Mouse (Mus musculus): ENCODE measurements around the gene Olfr1443. TPM values are rescaled to one million over a fixed set of nuclear protein-coding genes. Genes with fewer than 3 reads are reported as not detected.

Gene Olfr1443
- polyA plus RNA-seq, 1 experiment from 2014 or later: not detected

DNA sequence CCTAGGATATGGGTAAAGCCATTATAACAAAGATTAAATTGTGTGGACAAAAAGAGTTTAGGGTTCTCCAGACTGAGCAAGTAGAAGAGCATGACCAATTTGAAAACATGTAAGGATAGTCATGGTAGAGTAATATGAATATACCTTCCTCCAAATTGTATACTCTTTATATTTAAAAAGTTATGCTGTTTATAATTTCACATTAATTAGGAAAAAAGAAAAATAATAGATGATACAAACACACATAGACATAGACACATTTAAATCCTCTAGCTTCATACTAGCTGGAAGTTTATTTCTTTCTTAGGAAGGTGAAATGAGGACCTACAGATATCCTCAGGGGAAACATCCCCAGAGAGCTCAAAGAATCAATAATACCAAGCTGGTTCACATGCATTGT, 7.8 kb upstream of the Olfr1443 start, which contains the start of gene Olfr1442:
Gene Olfr1442 (plus strand): TSS at position 301 of the 400 bp plus-strand sequence.
- H3K4me1 ChIP-seq (ENCODE audit: control insufficient read depth, insufficient read depth, low read length): no peaks in the 10 kb centered on the region
- H3K36me3 ChIP-seq (ENCODE audit: control insufficient read depth, insufficient read depth, low read length): no peaks in the 10 kb centered on the region
- no peaks in the 10 kb centered on the region for H3K9me3 ChIP-seq (ENCODE audit: control insufficient read depth, low read length)
- no peaks in the 10 kb centered on the region for H3K27me3 ChIP-seq (ENCODE audit: control insufficient read depth, insufficient read depth, low read length)
- no peak within 1 kb of the TSS for H3K27ac ChIP-seq (replicated peaks; ENCODE audit: low read depth, low read length)
- no peak within 1 kb of the TSS for H3K4me3 ChIP-seq (ENCODE audit: low read depth, low read length)
- ATAC-seq (ENCODE audit: insufficient number of reproducible peaks, low FRiP score, low TSS enrichment, low read depth): no peak
- no peak within 1 kb of the TSS for H3K4me2 ChIP-seq (ENCODE audit: low read depth, severe bottlenecking)
- DNase-seq (ENCODE audit: low spot score): no peak
- H3K9ac ChIP-seq (ENCODE audit: low read length): no peak within 1 kb of the TSS

DNA sequence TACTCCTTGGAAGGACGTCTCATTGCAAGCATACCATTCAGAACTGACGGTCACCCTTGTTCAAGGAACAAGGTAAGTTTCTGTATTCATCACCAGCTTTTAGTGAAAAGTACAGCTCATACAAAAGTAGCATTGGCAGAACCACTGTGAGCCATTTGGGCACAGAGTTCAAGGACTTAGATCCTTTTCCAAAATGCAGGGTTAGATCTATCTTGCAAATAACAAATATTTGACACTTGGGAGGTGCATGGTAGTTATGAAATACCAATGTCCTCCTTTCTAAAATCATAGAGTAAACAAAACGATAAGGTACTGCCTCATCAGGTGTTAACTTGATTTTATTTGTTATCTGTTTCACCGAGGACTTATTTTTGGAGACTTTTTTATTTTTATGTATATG, 6.9 kb upstream of the Olfr1443 start:
- no peak overlapping the region for H3K4me3 ChIP-seq (ENCODE audit: low read depth, low read length)
- no peaks in the 10 kb centered on the region for H3K27me3 ChIP-seq (ENCODE audit: control insufficient read depth, insufficient read depth, low read length)
- DNase-seq (ENCODE audit: low spot score) (no peak), ATAC-seq (ENCODE audit: insufficient number of reproducible peaks, low FRiP score, low TSS enrichment, low read depth) (no peak)
- no peaks in the 10 kb centered on the region for H3K9me3 ChIP-seq (ENCODE audit: control insufficient read depth, low read length)
- H3K4me1 ChIP-seq (ENCODE audit: control insufficient read depth, insufficient read depth, low read length): no peaks in the 10 kb centered on the region
- WGBS: 81% methylated on average over 4 of the region's 4 CpGs
- no peak overlapping the region for H3K4me2 ChIP-seq (ENCODE audit: low read depth, severe bottlenecking)
- no peak overlapping the region for H3K9ac ChIP-seq (ENCODE audit: low read length)
- H3K27ac ChIP-seq (replicated peaks; ENCODE audit: low read depth, low read length): no peak overlapping the region
- H3K36me3 ChIP-seq (ENCODE audit: control insufficient read depth, insufficient read depth, low read length): no peaks in the 10 kb centered on the region

DNA sequence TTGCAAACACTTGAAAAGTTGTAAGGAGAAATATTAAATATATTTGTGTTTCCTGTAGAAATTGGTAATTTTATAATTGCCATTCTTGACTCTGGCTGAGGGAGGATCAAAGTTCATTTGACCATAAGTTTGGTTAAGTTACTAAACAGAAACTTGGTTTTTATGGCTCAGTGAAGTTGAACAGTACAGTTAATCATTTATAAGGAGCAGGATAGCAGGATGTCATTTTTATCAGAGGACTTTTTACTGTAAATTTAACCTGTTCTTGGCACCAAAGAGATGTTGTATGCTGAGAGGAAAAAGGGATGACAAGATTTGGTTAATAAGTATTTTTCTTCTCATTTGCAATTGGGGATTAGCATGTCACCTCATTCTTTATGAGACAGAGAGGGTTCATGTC, 6.7 kb downstream of the Olfr1443 start:
- Histone ChIP-seq H3K4me2 (ENCODE audit: low read depth, severe bottlenecking) (no peak overlapping the region), H3K27ac (replicated peaks; ENCODE audit: low read depth, low read length) (no peak overlapping the region), H3K4me1 (ENCODE audit: control insufficient read depth, insufficient read depth, low read length) (no peaks in the 10 kb centered on the region), H3K4me3 (ENCODE audit: low read depth, low read length) (no peak overlapping the region), H3K36me3 (ENCODE audit: control insufficient read depth, insufficient read depth, low read length) (no peaks in the 10 kb centered on the region), H3K27me3 (ENCODE audit: control insufficient read depth, insufficient read depth, low read length) (no peaks in the 10 kb centered on the region), H3K9me3 (ENCODE audit: control insufficient read depth, low read length) (no peaks in the 10 kb centered on the region), H3K9ac (ENCODE audit: low read length) (no peak overlapping the region)
- DNase-seq (ENCODE audit: low spot score): no peak
- no peak for ATAC-seq (ENCODE audit: insufficient number of reproducible peaks, low FRiP score, low TSS enrichment, low read depth)

DNA sequence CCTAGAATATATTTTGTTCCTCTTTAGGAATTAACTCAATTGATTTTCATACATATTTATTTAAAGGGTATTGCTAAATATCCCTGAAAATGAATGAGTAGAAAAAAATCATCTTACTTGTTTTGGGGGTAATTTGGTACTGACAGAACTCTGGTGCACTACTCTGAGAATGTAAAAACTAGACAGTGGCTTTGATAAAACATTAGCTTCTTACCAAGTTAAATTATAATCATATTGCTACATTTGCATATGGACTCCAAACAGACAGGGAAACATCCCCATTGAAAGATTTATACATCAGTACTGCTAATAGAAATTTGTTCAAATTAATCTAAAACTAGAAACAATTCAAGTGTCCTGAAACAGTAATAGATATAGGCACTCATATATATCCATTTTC, 7.3 kb downstream of the Olfr1443 start:
- DNase-seq (ENCODE audit: low spot score): no peak
- no peaks in the 10 kb centered on the region for H3K4me1 ChIP-seq (ENCODE audit: control insufficient read depth, insufficient read depth, low read length)
- H3K9me3 ChIP-seq (ENCODE audit: control insufficient read depth, low read length): no peaks in the 10 kb centered on the region
- no peak for ATAC-seq (ENCODE audit: insufficient number of reproducible peaks, low FRiP score, low TSS enrichment, low read depth)
- H3K4me3 ChIP-seq (ENCODE audit: low read depth, low read length): no peak overlapping the region
- H3K36me3 ChIP-seq (ENCODE audit: control insufficient read depth, insufficient read depth, low read length): no peaks in the 10 kb centered on the region
- H3K27ac ChIP-seq (replicated peaks; ENCODE audit: low read depth, low read length): no peak overlapping the region
- no peak overlapping the region for H3K4me2 ChIP-seq (ENCODE audit: low read depth, severe bottlenecking)
- no peaks in the 10 kb centered on the region for H3K27me3 ChIP-seq (ENCODE audit: control insufficient read depth, insufficient read depth, low read length)
- H3K9ac ChIP-seq (ENCODE audit: low read length): no peak overlapping the region

DNA sequence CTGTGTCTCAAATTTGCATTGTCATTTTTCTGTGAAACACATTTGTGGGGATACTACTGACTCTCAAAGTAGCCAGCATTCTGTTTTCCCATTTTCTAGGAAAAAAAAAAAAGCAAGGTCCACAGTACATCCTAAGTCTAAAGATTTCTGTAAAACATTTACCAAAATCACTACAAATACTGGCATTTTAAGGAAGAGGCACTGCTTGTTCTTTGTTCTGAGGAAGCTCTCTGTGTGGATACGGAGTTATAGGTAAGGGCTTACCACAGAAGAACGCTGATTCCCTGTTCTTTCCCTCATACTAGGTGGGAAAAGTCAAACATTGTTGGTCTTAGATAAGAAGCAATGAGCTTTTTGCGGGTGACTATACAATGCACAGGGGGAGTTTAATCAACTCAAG, 17.7 kb downstream of the Olfr1443 start, which contains the start of gene Keg1:
Gene Keg1 (plus strand): TSS at position 197 of the 400 bp plus-strand sequence.
- ATAC-seq (ENCODE audit: insufficient number of reproducible peaks, low FRiP score, low TSS enrichment, low read depth) (no peak), DNase-seq (ENCODE audit: low spot score) (no peak)
- Histone ChIP-seq H3K27me3 (ENCODE audit: control insufficient read depth, insufficient read depth, low read length) (no peaks in the 10 kb centered on the region), H3K4me1 (ENCODE audit: control insufficient read depth, insufficient read depth, low read length) (no peaks in the 10 kb centered on the region), H3K9ac (ENCODE audit: low read length) (no peak within 1 kb of the TSS), H3K27ac (replicated peaks; ENCODE audit: low read depth, low read length) (no peak within 1 kb of the TSS), H3K4me3 (ENCODE audit: low read depth, low read length) (no peak within 1 kb of the TSS), H3K36me3 (ENCODE audit: control insufficient read depth, insufficient read depth, low read length) (no peaks in the 10 kb centered on the region), H3K4me2 (ENCODE audit: low read depth, severe bottlenecking) (no peak within 1 kb of the TSS), H3K9me3 (ENCODE audit: control insufficient read depth, low read length) (no peaks in the 10 kb centered on the region)
- 79% methylated on average over 3 of the region's 3 CpGs for WGBS

DNA sequence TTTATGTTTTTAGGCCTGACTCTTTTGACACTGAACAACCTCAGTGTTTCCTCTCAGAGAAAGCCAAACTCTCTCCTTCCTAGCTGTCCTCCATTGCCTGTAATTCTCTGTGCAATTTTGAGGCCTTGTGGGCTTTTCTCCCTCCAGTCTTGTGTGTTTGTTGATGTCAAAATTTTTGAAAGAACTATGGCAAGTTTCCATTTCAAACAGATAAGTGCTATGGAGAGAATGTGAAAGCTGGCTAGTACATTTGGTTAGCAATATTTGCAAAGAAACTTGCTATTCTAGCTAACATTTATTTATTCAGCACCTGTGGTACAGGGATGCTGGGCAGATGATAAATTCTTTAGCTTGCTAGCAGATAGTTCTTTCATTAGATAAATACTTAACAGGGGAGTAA, 18.3 kb downstream of the Olfr1443 start:
- Histone ChIP-seq H3K27ac (replicated peaks; ENCODE audit: low read depth, low read length) (no peak overlapping the region), H3K27me3 (ENCODE audit: control insufficient read depth, insufficient read depth, low read length) (no peaks in the 10 kb centered on the region), H3K36me3 (ENCODE audit: control insufficient read depth, insufficient read depth, low read length) (no peaks in the 10 kb centered on the region), H3K9ac (ENCODE audit: low read length) (no peak overlapping the region), H3K4me1 (ENCODE audit: control insufficient read depth, insufficient read depth, low read length) (no peaks in the 10 kb centered on the region), H3K4me2 (ENCODE audit: low read depth, severe bottlenecking) (no peak overlapping the region), H3K9me3 (ENCODE audit: control insufficient read depth, low read length) (no peaks in the 10 kb centered on the region), H3K4me3 (ENCODE audit: low read depth, low read length) (no peak overlapping the region)
- DNase-seq (ENCODE audit: low spot score) (no peak), ATAC-seq (ENCODE audit: insufficient number of reproducible peaks, low FRiP score, low TSS enrichment, low read depth) (no peak)

DNA sequence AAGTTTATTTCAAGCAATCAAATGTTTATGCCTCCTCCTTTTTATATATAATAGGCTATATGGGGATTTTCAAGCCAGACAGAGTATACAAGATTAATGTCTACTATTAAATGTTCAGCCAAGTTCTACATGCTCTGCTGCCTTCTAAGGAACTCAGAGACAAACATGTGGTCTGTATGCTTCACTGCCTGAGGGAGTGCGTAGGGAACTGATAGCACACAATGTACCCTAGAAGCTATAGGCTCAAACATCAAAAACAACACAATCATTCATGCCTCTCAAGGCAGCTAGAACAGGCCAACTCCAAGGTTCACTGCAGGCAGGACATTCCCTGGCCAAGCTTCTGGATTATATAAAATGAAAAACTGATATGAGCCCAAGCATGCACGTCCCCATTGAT, 30.5 kb downstream of the Olfr1443 start:
- H3K27me3 ChIP-seq (ENCODE audit: control insufficient read depth, insufficient read depth, low read length): no peaks in the 10 kb centered on the region
- DNase-seq (ENCODE audit: low spot score): no peak
- no peak for ATAC-seq (ENCODE audit: insufficient number of reproducible peaks, low FRiP score, low TSS enrichment, low read depth)
- no peak overlapping the region for H3K4me3 ChIP-seq (ENCODE audit: low read depth, low read length)
- H3K36me3 ChIP-seq (ENCODE audit: control insufficient read depth, insufficient read depth, low read length): no peaks in the 10 kb centered on the region
- H3K4me1 ChIP-seq (ENCODE audit: control insufficient read depth, insufficient read depth, low read length): no peaks in the 10 kb centered on the region
- H3K4me2 ChIP-seq (ENCODE audit: low read depth, severe bottlenecking): no peak overlapping the region
- no peaks in the 10 kb centered on the region for H3K9me3 ChIP-seq (ENCODE audit: control insufficient read depth, low read length)
- 86% methylated on average over 2 of the region's 2 CpGs for WGBS
- no peak overlapping the region for H3K9ac ChIP-seq (ENCODE audit: low read length)
- no peak overlapping the region for H3K27ac ChIP-seq (replicated peaks; ENCODE audit: low read depth, low read length)

DNA sequence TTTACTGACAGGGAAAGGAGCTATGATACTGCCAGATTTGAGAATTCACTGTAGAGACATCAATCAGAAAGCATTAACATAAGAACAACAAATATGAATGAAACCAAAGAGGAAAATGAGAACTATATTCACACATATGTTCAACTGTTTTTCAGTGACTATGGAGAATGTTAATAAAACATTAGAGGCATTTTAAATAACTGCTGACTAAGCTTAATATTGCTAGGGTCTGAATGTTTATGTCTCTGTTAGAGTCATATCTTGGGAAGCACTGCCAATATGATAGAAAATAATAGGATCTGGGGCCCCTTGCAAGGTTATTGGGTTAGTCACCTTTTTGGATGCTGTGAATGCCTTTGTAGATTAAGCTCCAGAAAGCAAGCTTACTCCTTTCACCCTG, 31.1 kb downstream of the Olfr1443 start:
- H3K4me2 ChIP-seq (ENCODE audit: low read depth, severe bottlenecking): no peak overlapping the region
- no peak overlapping the region for H3K4me3 ChIP-seq (ENCODE audit: low read depth, low read length)
- no peak overlapping the region for H3K27ac ChIP-seq (replicated peaks; ENCODE audit: low read depth, low read length)
- no peaks in the 10 kb centered on the region for H3K36me3 ChIP-seq (ENCODE audit: control insufficient read depth, insufficient read depth, low read length)
- H3K9ac ChIP-seq (ENCODE audit: low read length): no peak overlapping the region
- H3K27me3 ChIP-seq (ENCODE audit: control insufficient read depth, insufficient read depth, low read length): no peaks in the 10 kb centered on the region
- DNase-seq (ENCODE audit: low spot score): no peak
- ATAC-seq (ENCODE audit: insufficient number of reproducible peaks, low FRiP score, low TSS enrichment, low read depth): no peak
- H3K9me3 ChIP-seq (ENCODE audit: control insufficient read depth, low read length): no peaks in the 10 kb centered on the region
- H3K4me1 ChIP-seq (ENCODE audit: control insufficient read depth, insufficient read depth, low read length): no peaks in the 10 kb centered on the region

DNA sequence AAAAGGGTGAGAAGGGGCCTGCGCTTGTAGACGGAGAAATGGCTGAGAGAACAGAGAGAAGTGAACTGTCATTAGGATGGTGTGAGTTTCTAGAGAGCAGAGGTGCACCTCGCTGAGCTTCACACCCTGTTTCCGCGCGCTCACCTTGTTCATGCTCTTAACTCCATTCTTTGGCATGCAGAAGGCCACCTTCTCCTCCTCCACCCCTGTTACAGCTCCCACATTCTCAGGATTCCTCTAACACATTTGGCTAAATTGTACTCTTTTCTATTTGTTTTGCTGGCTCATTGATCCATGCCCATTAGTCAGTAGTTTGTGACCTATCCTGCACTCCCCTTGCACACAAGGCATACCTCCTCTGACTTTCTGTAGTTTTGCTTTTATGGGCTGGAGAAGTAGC, 41.3 kb downstream of the Olfr1443 start:
- no peak for ATAC-seq (ENCODE audit: insufficient number of reproducible peaks, low FRiP score, low TSS enrichment, low read depth)
- Histone ChIP-seq H3K36me3 (ENCODE audit: control insufficient read depth, insufficient read depth, low read length) (no peaks in the 10 kb centered on the region), H3K27ac (replicated peaks; ENCODE audit: low read depth, low read length) (no peak overlapping the region), H3K4me3 (ENCODE audit: low read depth, low read length) (no peak overlapping the region), H3K4me2 (ENCODE audit: low read depth, severe bottlenecking) (no peak overlapping the region), H3K9me3 (ENCODE audit: control insufficient read depth, low read length) (no peaks in the 10 kb centered on the region), H3K27me3 (ENCODE audit: control insufficient read depth, insufficient read depth, low read length) (no peaks in the 10 kb centered on the region), H3K4me1 (ENCODE audit: control insufficient read depth, insufficient read depth, low read length) (no peaks in the 10 kb centered on the region), H3K9ac (ENCODE audit: low read length) (no peak overlapping the region)
- WGBS: 86% methylated on average over 6 of the region's 6 CpGs
- no peak for DNase-seq (ENCODE audit: low spot score)

Measured in limb, embryonic 11.5 days (tissue).